Comparison of ENCODE assay signal across 28 mouse cellular contexts in the genomic region with DNA sequence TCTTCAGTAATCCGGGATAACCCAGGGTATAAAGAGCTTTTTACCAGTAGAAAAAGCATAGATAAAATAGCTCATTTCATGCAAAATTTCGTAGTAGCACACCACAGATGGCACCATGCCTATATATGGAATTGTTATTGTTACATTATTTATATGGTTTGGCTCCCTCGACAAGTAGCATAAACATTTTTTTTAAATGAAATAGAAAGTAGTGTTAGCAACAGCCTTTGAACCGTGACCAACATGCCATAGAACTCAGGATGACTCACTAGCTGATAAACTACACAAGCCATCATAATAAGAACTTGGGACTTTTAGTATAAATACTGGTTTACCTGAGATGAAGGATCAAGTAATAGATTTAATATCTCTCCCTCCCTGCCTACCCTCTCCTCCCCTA. TPM values are rescaled to one million over a fixed set of nuclear protein-coding genes. Genes with fewer than 3 reads are reported as not detected.
DNase-seq lines count a peak whose midpoint lies in the region; ATAC-seq and TF ChIP-seq lines count a peak whose summit lies in the region.
"Had no signal": no experiment of that assay in that cellular context is flagged by ENCODE, and none has a peak within 500 bp of the region (broad histone marks: within the 10 kb centered on the region; RNA-seq: fewer than 3 reads in every experiment).

No protein-coding gene starts in this region.

- no peaks in the 10 kb centered on the region for H3K36me3 ChIP-seq in lung, embryonic 16.5 days (ENCODE audit: control insufficient read depth, insufficient read depth, low read length)
- H3K36me3 ChIP-seq in intestine, embryonic 15.5 days: no peaks in the 10 kb centered on the region
- H3K36me3 ChIP-seq in small intestine, adult 2 months (ENCODE audit: control insufficient read depth, insufficient read depth, low read length): no peaks in the 10 kb centered on the region; the same call in 1 of the 2 replicates
- H3K36me3 ChIP-seq in kidney, adult 2 months (ENCODE audit: control insufficient read depth, insufficient read depth, low read length): no peaks in the 10 kb centered on the region
- no peaks in the 10 kb centered on the region for H3K36me3 ChIP-seq in hindbrain, embryonic 13.5 days
- H3K36me3 ChIP-seq: embryonic facial prominence, embryonic 10.5 days; embryonic facial prominence, embryonic 13.5 days; forebrain, embryonic 12.5 days; forebrain, embryonic 15.5 days; heart, embryonic 12.5 days; heart, embryonic 15.5 days; hindbrain, embryonic 12.5 days had no signal

- H3K4me2 ChIP-seq in lung, embryonic 16.5 days (ENCODE audit: low read depth, low read length): no peak overlapping the region
- no peak overlapping the region for H3K4me2 ChIP-seq in intestine, embryonic 15.5 days (replicated peaks)
- H3K4me2 ChIP-seq in hindbrain, embryonic 13.5 days: no peak overlapping the region
- H3K4me2 ChIP-seq: embryonic facial prominence, embryonic 13.5 days; forebrain, embryonic 12.5 days; forebrain, embryonic 15.5 days; heart, embryonic 12.5 days; heart, embryonic 15.5 days; hindbrain, embryonic 12.5 days had no signal

- no peak overlapping the region; the same call in 1 of the 2 replicates for H3K27ac ChIP-seq in lung, embryonic 16.5 days (ENCODE audit: low read length)
- H3K27ac ChIP-seq in intestine, embryonic 15.5 days: no peak overlapping the region
- peak overlapping the region; percentile 75; the same call in 1 of the 2 replicates for H3K27ac ChIP-seq in small intestine, adult 2 months (ENCODE audit: insufficient read depth, low read depth, low read length)
- H3K27ac ChIP-seq in kidney, adult 2 months (ENCODE audit: insufficient read depth, low read depth, low read length): no peak overlapping the region
- no peak overlapping the region for H3K27ac ChIP-seq in hindbrain, embryonic 13.5 days
- H3K27ac ChIP-seq: embryonic facial prominence, embryonic 10.5 days; embryonic facial prominence, embryonic 13.5 days; forebrain, embryonic 12.5 days; forebrain, embryonic 15.5 days; heart, embryonic 15.5 days; hindbrain, embryonic 12.5 days had no signal

- no peak for TF ChIP-seq POLR2A in small intestine, adult 2 months (IDR thresholded peaks at IDR 0.05; ENCODE audit: low read depth, low read length)
- no peak for TF ChIP-seq POLR2A in kidney, adult 2 months (IDR thresholded peaks at IDR 0.05; ENCODE audit: low read depth, low read length)

- peak; percentile 36; the same call in 1 of the 2 replicates for ATAC-seq in lung, embryonic 16.5 days (ENCODE audit: low read depth)
- 0 out of 2 replicates have a peak, but pooled peaks have one; percentile 20 for ATAC-seq in intestine, embryonic 15.5 days
- no peak for ATAC-seq in hindbrain, embryonic 13.5 days (ENCODE audit: low FRiP score)
- ATAC-seq: forebrain, embryonic 15.5 days; hindbrain, embryonic 16.5 days had no signal

- H3K27me3 ChIP-seq in lung, embryonic 16.5 days (ENCODE audit: control insufficient read depth, insufficient read depth, low read depth, low read length): no peaks in the 10 kb centered on the region
- no peaks in the 10 kb centered on the region for H3K27me3 ChIP-seq in intestine, embryonic 15.5 days (replicated peaks)
- no peaks in the 10 kb centered on the region for H3K27me3 ChIP-seq in small intestine, adult 2 months (ENCODE audit: control insufficient read depth, insufficient read depth, low read length)
- H3K27me3 ChIP-seq in kidney, adult 2 months (replicated peaks; ENCODE audit: control insufficient read depth, insufficient read depth, low read length): no peaks in the 10 kb centered on the region
- H3K27me3 ChIP-seq in hindbrain, embryonic 13.5 days: no peaks in the 10 kb centered on the region
- H3K27me3 ChIP-seq: embryonic facial prominence, embryonic 13.5 days; forebrain, embryonic 12.5 days; forebrain, embryonic 15.5 days; heart, embryonic 12.5 days; heart, embryonic 15.5 days; hindbrain, embryonic 12.5 days had no signal

- H3K4me1 ChIP-seq in lung, embryonic 16.5 days (replicated peaks; ENCODE audit: control insufficient read depth, insufficient read depth, low read length): no peaks in the 10 kb centered on the region
- H3K4me1 ChIP-seq in intestine, embryonic 15.5 days (replicated peaks): no peaks in the 10 kb centered on the region
- H3K4me1 ChIP-seq in small intestine, adult 2 months (ENCODE audit: control insufficient read depth, insufficient read depth, insufficient read length, low read length): peaks cover 2% of the 10 kb centered on the region; the same call in 1 of the 2 replicates
- H3K4me1 ChIP-seq in kidney, adult 2 months (ENCODE audit: control insufficient read depth, insufficient read depth, low read length): no peaks in the 10 kb centered on the region
- H3K4me1 ChIP-seq in hindbrain, embryonic 13.5 days (replicated peaks): no peaks in the 10 kb centered on the region
- H3K4me1 ChIP-seq: embryonic facial prominence, embryonic 10.5 days; embryonic facial prominence, embryonic 13.5 days; forebrain, embryonic 12.5 days; forebrain, embryonic 15.5 days; heart, embryonic 12.5 days; heart, embryonic 15.5 days; hindbrain, embryonic 12.5 days had no signal

- no peak for DNase-seq in lung, postnatal 36 days
- peak; percentile 62 for DNase-seq in NIH3T3 (ENCODE audit: low read depth)
- no peak for DNase-seq in kidney, adult 2 months
- no peak for DNase-seq in heart, postnatal 36 days
- DNase-seq: adrenal gland, adult 2 months; adrenal gland, postnatal 25 days; cerebellum, adult 11-12 months; cerebellum, adult 8-10 months; cerebellum, postnatal 10 days; cerebellum, postnatal 36 days; embryo, embryonic 11 days; gastrocnemius, postnatal 25 days; heart, adult 18-20 months; heart, postnatal 10 days; heart, postnatal 4 days had no signal

- no peak overlapping the region for H3K4me3 ChIP-seq in lung, embryonic 16.5 days (ENCODE audit: low read length)
- no peak overlapping the region for H3K4me3 ChIP-seq in intestine, embryonic 15.5 days (replicated peaks)
- H3K4me3 ChIP-seq in small intestine, adult 2 months (ENCODE audit: low read depth, low read length): no peak overlapping the region
- H3K4me3 ChIP-seq in kidney, adult 2 months (ENCODE audit: insufficient read depth, low read depth, low read length): no peak overlapping the region
- H3K4me3 ChIP-seq in hindbrain, embryonic 13.5 days: no peak overlapping the region
- H3K4me3 ChIP-seq: embryonic facial prominence, embryonic 10.5 days; embryonic facial prominence, embryonic 13.5 days; erythroblast, embryonic 14.5 days; forebrain, embryonic 12.5 days; forebrain, embryonic 15.5 days; heart, embryonic 12.5 days; heart, embryonic 15.5 days; hindbrain, embryonic 12.5 days had no signal

- intact Hi-C loops in heart, postnatal 36 days (cut with DNase I): no loop called here

- no peaks in the 10 kb centered on the region for H3K9me3 ChIP-seq in lung, embryonic 16.5 days (ENCODE audit: control insufficient read depth, low read length)
- H3K9me3 ChIP-seq in intestine, embryonic 15.5 days: no peaks in the 10 kb centered on the region
- no peaks in the 10 kb centered on the region for H3K9me3 ChIP-seq in hindbrain, embryonic 13.5 days
- H3K9me3 ChIP-seq: embryonic facial prominence, embryonic 10.5 days; embryonic facial prominence, embryonic 13.5 days; forebrain, embryonic 12.5 days; forebrain, embryonic 15.5 days; heart, embryonic 12.5 days; heart, embryonic 15.5 days; hindbrain, embryonic 12.5 days had no signal

- no peak overlapping the region for H3K9ac ChIP-seq in lung, embryonic 16.5 days (ENCODE audit: low read length)
- H3K9ac ChIP-seq in intestine, embryonic 15.5 days: no peak overlapping the region
- no peak overlapping the region for H3K9ac ChIP-seq in hindbrain, embryonic 13.5 days
- H3K9ac ChIP-seq: embryonic facial prominence, embryonic 13.5 days; forebrain, embryonic 12.5 days; forebrain, embryonic 15.5 days; heart, embryonic 12.5 days; heart, embryonic 15.5 days; hindbrain, embryonic 12.5 days had no signal

- no peak for TF ChIP-seq CTCF in small intestine, adult 2 months (IDR thresholded peaks at IDR 0.05; ENCODE audit: extremely low read depth, insufficient read length, insufficient replicate concordance, low read depth, low read length)
- TF ChIP-seq CTCF in kidney, adult 2 months (conservative IDR thresholded peaks at IDR 0.05; ENCODE audit: insufficient read depth, insufficient read length, low read depth, low read length): no peak

- WGBS in lung, embryonic 16.5 days: 45% methylated on average over 4 of the region's 4 CpGs
- 47% methylated on average over 4 of the region's 4 CpGs for WGBS in intestine, embryonic 15.5 days
- WGBS in small intestine, adult 2 months: 34% methylated on average over 4 of the region's 4 CpGs
- 66% methylated on average over 4 of the region's 4 CpGs for WGBS in kidney, adult 2 months
- 85% methylated on average over 4 of the region's 4 CpGs for WGBS in hindbrain, embryonic 13.5 days

RNA-seq across cellular contexts. Expression of a gene that starts 34.7 kb away (rescaled TPM):
- polyA plus RNA-seq in lung, embryonic 16.5 days (2015; fragmentation: Nextera tagmentation; extraction: Ambion mirVana): 33.0 and 33.5 TPM in 2 replicates
- 22.0 and 24.9 TPM in 2 replicates for polyA plus RNA-seq in intestine, embryonic 15.5 days (2015; fragmentation: Nextera tagmentation; extraction: Ambion mirVana)
- 6.9 and 12.8 TPM in 2 replicates for polyA plus RNA-seq in small intestine, adult 2 months (2012; rRNA removed)
- 8.9 and 10.9 TPM in 2 replicates for polyA plus RNA-seq in kidney, adult 2 months (2012; rRNA removed)
- polyA plus RNA-seq in hindbrain, embryonic 13.5 days (2015; fragmentation: Nextera tagmentation; extraction: Ambion mirVana): 4.7 and 6.0 TPM in 2 replicates
- 10 to 100 TPM; 32.8 to 33.5 TPM for total RNA-seq in heart, postnatal 36 days (2021)
- polyA plus RNA-seq: erythroblast, embryonic 14.5 days had no signal
